Mouse (Mus musculus) cerebellum, postnatal 10 days (tissue): ENCODE measurements around the gene 2200002J24Rik.

Experiments
- DNase-seq, 2 experiments: peaks; one replicate each; pipeline ENCODE4 v3.0.0; 2021; ENCODE audit warnings: mixed read lengths in 2 of 2

Gene 2200002J24Rik

GRCm38 (mm10) chr7:30698589-30698988, at the start of gene 2200002J24Rik:
2200002J24Rik (plus strand) TSS chr7:30698926.
- peak; percentile 43 to 44 for DNase-seq

- peak; percentile 99 for DNase-seq
Observed at GRCm38 (mm10) chr7:30649591-30650540, 48.9 kb upstream of the 2200002J24Rik start, which contains the start of gene Rbm42. Rbm42 (minus strand) TSS chr7:30650317.

GRCm38 (mm10) chr7:30664529-30665200, 34.1 kb upstream of the 2200002J24Rik start, which contains the start of gene Haus5:
Haus5 (minus strand) TSS chr7:30664994.
- peak; percentile 96 for DNase-seq

GRCm38 (mm10) chr7:30665321-30665720, 33.4 kb upstream of the 2200002J24Rik start:
- peak; percentile 48 to 66 for DNase-seq

- DNase-seq = no peak
Observed at GRCm38 (mm10) chr7:30669229-30669628, 29.5 kb upstream of the 2200002J24Rik start.

GRCm38 (mm10) chr7:30671480-30671879, 27.2 kb upstream of the 2200002J24Rik start, which contains the start of gene Pmis2:
Pmis2 (minus strand) TSS chr7:30671605.
- no peak for DNase-seq

- DNase-seq = peak; percentile 86 to 89
Observed at GRCm38 (mm10) chr7:30678263-30678975, 20.3 kb upstream of the 2200002J24Rik start.

GRCm38 (mm10) chr7:30681897-30682296, 16.8 kb upstream of the 2200002J24Rik start:
- no peak for DNase-seq

- no peak for DNase-seq
Observed at GRCm38 (mm10) chr7:30683425-30683824, 15.3 kb upstream of the 2200002J24Rik start.

- no peak for DNase-seq
Observed at GRCm38 (mm10) chr7:30688325-30688724, 10.4 kb upstream of the 2200002J24Rik start.

GRCm38 (mm10) chr7:30698101-30698500, 625 bp upstream of the 2200002J24Rik start:
- DNase-seq = no peak

- no peak for DNase-seq
Observed at GRCm38 (mm10) chr7:30706214-30706882, 7.6 kb downstream of the 2200002J24Rik start.

GRCm38 (mm10) chr7:30707441-30707840, 8.7 kb downstream of the 2200002J24Rik start:
- no peak for DNase-seq

GRCm38 (mm10) chr7:30711942-30712341, 13.2 kb downstream of the 2200002J24Rik start, which contains the start of gene Atp4a:
Atp4a (plus strand) TSS chr7:30712209.
- no peak for DNase-seq

- peak; percentile 67 to 82 for DNase-seq
Observed at GRCm38 (mm10) chr7:30717006-30717715, 18.4 kb downstream of the 2200002J24Rik start.

- no peak for DNase-seq
Observed at GRCm38 (mm10) chr7:30717716-30718046, 19.0 kb downstream of the 2200002J24Rik start.

- no peak for DNase-seq
Observed at GRCm38 (mm10) chr7:30719669-30720068, 20.9 kb downstream of the 2200002J24Rik start.

- DNase-seq = peak; percentile 73 to 75
Observed at GRCm38 (mm10) chr7:30721286-30721685, 22.6 kb downstream of the 2200002J24Rik start.

- DNase-seq = no peak
Observed at GRCm38 (mm10) chr7:30723274-30723953, 24.7 kb downstream of the 2200002J24Rik start.

- DNase-seq = peak in 1 of 2 experiments; percentile 30
Observed at GRCm38 (mm10) chr7:30728214-30728613, 29.5 kb downstream of the 2200002J24Rik start.
